Mouse (Mus musculus) erythroblast, embryonic 14.5 days (primary cell): ENCODE data around the gene Prdm11. TPM values are rescaled to one million over a fixed set of nuclear protein-coding genes. Genes with fewer than 3 reads are reported as not detected.

ENCODE experiments used
- H3K27me3 ChIP-seq: 2 replicates; pipeline ENCODE4 v1.6.1; 2012; ENCODE audit warnings: inconsistent platforms; ENCODE audit not compliant: control insufficient read depth
- H3K36me3 ChIP-seq: 2 replicates; pipeline ENCODE4 v1.6.1; 2012; ENCODE audit warnings: mild to moderate bottlenecking, inconsistent platforms; ENCODE audit not compliant: control insufficient read depth
- H3K4me1 ChIP-seq: 2 replicates; pipeline ENCODE4 v1.6.1; 2012; ENCODE audit warnings: inconsistent platforms; ENCODE audit not compliant: control insufficient read depth
- H3K4me3 ChIP-seq: replicated peaks from 2 replicates; pipeline ENCODE3; 2012; ENCODE audit warnings: moderate library complexity, mild to moderate bottlenecking, inconsistent platforms
- H3K9me3 ChIP-seq: 2 replicates; pipeline ENCODE4 v1.6.1; 2012; ENCODE audit warnings: low read length, inconsistent platforms, mixed read lengths; ENCODE audit not compliant: control insufficient read depth
- GATA1 ChIP-seq: IDR thresholded peaks from 2 replicates; pipeline ENCODE4 v1.6.1; 2012; ENCODE audit warnings: low read length, inconsistent platforms, mixed read lengths
- TAL1 ChIP-seq: IDR thresholded peaks from 3 replicates; pipeline ENCODE4 v1.6.1; 2012; ENCODE audit warnings: low read length, inconsistent platforms, mixed read lengths
- polyA plus RNA-seq: library from polyadenylated mRNA; stranded (reverse); fragments of >175 nt; gene quantifications from 2 replicates; pipeline ENCODE4 v1.2.3, GENCODE M21; 2012

Prdm11 gene
- polyA plus RNA-seq, 1 experiment: 0.58 TPM

DNA sequence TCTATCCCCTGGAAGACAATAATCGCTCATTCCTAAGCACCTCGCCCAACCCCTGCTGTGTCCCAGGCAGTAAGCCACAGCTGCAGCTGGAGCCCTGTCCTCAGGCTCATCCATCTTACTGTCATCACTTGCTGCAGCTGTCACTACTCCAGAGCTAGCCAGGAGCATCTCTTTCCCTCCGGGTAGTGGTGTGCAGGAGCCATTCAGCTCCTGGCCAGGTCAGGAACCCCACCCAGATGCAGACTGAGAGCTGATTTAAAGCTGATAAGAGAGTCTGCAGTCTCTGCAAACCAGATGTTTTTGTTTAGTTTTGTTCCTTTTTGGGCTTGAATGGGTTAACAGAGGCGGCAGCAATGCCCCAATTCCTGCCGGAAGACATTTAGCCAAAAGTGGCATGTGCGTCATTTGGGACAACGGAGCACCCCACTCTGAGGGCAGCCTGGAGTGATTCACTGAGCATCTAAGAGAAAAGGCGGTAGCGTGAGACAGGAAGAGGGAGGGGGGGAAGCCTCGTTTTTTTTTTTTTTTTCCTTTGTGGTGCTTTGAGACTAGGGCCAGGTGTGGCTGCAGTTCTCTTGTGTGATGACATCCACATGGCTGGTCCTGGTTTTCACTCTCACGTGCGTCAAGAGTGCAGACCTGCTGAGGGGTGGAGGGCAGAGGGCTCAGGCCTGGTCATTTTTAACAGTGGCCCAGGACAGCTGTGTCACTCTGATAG is 97.8 kb downstream of the Prdm11 start:
- no peaks in the 10 kb centered on the region for H3K36me3 ChIP-seq
- H3K27me3 ChIP-seq: peaks cover 7% of the 10 kb centered on the region
- no peaks in the 10 kb centered on the region; the same call in 1 of the 2 replicates for H3K4me1 ChIP-seq
- no peaks in the 10 kb centered on the region for H3K9me3 ChIP-seq
- no peak overlapping the region for H3K4me3 ChIP-seq
- TF ChIP-seq GATA1 (no peak), TAL1 (no peak)

DNA sequence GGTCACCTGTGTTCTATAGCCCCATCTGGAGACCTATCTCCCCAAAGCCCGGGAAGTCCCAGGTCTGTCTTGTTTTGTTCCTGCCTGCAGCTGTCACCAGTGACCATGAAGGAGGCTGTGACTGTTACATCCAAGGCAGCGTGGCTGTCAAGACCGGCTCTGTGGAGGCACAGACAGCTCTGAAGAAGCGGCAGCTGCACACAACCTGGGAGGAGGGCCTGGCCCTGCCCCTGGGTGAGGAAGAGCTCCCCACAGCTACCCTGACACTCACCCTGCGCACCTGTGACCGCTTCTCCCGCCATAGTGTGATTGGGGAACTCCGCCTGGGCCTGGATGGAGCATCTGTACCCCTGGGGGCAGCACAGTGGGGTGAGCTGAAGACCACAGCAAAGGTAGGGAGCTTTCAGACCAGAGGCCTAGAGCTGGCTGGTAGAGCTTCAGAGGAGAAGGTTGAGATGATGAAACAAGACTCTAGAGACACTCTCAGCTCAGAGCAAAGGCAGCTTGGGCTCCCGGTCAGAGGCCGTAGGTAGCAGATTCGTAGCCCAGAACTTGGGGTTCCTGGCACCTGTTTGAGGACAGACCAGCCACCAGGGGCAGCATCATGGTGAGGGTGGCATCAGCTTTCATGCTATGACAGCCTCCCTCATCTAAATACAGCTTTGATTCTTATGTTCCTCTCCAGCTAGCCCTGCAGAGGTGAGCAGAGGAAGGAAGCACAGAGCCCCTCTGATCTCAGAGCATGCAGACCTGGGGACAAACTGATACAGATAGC is 100.0 kb downstream of the Prdm11 start:
- TF ChIP-seq GATA1 (no peak), TAL1 (no peak)
- Histone ChIP-seq H3K27me3 (peaks cover 7% of the 10 kb centered on the region), H3K9me3 (no peaks in the 10 kb centered on the region), H3K4me1 (no peaks in the 10 kb centered on the region; the same call in 1 of the 2 replicates), H3K4me3 (no peak overlapping the region), H3K36me3 (no peaks in the 10 kb centered on the region)

DNA sequence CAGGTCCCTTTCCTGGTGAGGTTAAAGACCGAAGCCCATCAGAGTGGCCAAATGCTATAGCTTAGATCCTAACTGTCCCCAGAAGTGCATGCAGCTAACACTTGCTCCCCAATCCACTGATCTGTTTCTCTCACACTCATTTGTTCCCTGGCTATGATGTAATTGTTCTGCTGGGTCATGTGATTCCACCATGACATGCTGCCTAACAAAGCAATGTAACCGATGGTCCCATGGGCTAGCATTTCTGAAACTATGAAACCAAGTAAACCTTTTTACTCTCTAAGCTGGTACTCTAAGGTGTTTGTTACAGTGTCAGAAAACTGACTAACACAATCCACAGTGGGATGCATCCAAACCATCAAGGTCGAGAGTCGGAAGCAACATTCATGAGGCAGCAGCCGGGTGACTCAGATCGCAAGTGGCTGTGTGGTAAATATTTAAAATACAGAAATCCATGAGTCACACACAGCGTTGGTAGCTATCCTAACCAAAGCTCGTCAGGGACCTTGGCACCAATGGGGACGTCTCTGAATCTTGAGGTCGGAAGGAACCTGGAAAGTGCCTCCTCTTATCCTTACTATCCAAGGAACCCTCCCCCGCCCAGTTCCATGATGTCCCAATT is 100.7 kb downstream of the Prdm11 start:
- Histone ChIP-seq H3K9me3 (no peaks in the 10 kb centered on the region), H3K4me3 (no peak overlapping the region), H3K27me3 (peaks cover 7% of the 10 kb centered on the region), H3K4me1 (no peaks in the 10 kb centered on the region; the same call in 1 of the 2 replicates), H3K36me3 (no peaks in the 10 kb centered on the region)
- TF ChIP-seq TAL1 (no peak), GATA1 (no peak)

DNA sequence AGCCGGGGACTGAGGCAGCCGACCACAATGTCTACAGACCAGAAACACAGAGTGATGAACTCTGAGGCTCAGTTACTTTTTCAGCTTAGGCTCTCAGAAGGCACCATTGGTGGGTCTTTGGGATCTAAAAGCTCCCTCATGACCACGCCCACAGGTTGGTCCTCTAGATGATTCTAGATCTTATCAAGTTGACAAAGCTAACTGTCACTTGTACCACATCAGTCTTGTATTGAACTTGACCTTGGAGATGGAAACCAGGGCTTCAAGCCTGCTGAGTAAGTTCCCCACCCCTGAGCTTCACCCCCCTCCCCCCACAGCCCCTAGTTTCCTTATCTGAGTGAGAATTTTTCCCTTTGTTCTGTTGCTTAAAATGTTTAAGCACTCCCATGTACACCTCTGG is 101.6 kb downstream of the Prdm11 start:
- H3K9me3 ChIP-seq: no peaks in the 10 kb centered on the region
- TF ChIP-seq TAL1 (no peak), GATA1 (no peak)
- no peaks in the 10 kb centered on the region for H3K36me3 ChIP-seq
- peaks cover 7% of the 10 kb centered on the region for H3K27me3 ChIP-seq
- no peaks in the 10 kb centered on the region; the same call in 1 of the 2 replicates for H3K4me1 ChIP-seq
- H3K4me3 ChIP-seq: no peak overlapping the region

DNA sequence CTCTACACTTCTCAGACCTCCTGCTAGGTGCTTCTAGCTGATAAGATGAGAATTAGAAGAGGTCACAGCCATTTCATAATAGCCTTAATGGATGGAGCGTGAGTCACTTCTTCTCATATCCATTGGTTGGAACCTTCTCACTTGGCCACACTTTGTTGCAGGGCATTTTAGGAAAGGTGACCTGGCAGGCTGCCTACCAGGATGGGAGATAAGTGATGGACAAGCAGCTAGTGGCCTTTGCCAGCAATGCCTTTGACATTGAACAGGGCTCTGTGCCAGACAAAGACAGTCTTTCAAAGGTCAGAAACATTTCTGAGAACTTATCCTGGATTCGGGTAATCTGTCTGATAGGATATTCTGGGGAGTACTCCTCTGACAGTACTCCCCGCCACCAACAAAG is 102.6 kb downstream of the Prdm11 start:
- no peaks in the 10 kb centered on the region for H3K36me3 ChIP-seq
- no peak overlapping the region for H3K4me3 ChIP-seq
- no peaks in the 10 kb centered on the region; the same call in 1 of the 2 replicates for H3K4me1 ChIP-seq
- H3K27me3 ChIP-seq: peaks cover 7% of the 10 kb centered on the region
- no peaks in the 10 kb centered on the region for H3K9me3 ChIP-seq
- TF ChIP-seq GATA1: no peak
- no peak for TF ChIP-seq TAL1

DNA sequence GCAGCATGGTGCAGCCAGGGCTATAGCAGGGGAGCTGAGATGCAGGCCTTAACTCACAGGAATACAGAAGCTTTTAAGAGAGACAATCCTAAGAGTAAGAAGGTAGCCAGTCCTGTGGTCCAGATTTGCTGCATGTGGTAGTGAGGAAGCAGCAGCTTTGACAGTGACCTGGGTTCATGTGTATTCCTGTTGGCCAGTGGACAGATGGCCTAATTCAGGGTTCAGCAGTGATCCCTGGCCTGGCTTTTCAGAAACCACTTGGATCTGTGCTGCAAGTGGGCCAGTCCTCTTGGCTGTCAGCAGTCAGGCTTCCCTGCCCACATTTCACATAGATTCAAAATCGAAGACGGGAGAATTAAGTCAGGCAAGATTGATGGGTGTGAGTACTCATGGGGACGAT is 104.5 kb downstream of the Prdm11 start:
- H3K4me3 ChIP-seq: no peak overlapping the region
- no peaks in the 10 kb centered on the region for H3K27me3 ChIP-seq
- TF ChIP-seq TAL1 (no peak), GATA1 (no peak)
- no peaks in the 10 kb centered on the region for H3K9me3 ChIP-seq
- no peaks in the 10 kb centered on the region for H3K4me1 ChIP-seq
- H3K36me3 ChIP-seq: no peaks in the 10 kb centered on the region

DNA sequence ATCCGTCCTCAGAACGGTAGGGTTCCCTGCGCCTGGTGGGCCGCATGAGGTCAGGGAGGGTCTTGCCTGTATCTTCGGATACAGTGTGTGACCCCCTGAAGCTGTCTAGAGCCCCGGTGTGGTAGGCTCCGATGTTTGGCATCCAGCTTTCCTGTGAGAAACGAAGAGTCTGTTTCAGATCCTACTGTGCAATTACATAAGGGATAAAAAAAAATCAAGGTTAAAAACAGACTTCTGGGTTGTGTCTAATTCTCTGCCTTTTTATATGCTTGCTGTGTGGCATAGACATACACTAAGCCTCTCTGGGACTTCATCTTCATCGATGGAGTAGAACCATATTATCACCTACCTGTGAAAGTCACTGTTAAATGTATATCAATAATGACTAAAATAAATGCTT is 105.0 kb downstream of the Prdm11 start:
- no peaks in the 10 kb centered on the region for H3K36me3 ChIP-seq
- TF ChIP-seq TAL1 (no peak), GATA1 (no peak)
- H3K4me1 ChIP-seq: no peaks in the 10 kb centered on the region
- no peaks in the 10 kb centered on the region for H3K27me3 ChIP-seq
- no peaks in the 10 kb centered on the region for H3K9me3 ChIP-seq
- no peak overlapping the region for H3K4me3 ChIP-seq

DNA sequence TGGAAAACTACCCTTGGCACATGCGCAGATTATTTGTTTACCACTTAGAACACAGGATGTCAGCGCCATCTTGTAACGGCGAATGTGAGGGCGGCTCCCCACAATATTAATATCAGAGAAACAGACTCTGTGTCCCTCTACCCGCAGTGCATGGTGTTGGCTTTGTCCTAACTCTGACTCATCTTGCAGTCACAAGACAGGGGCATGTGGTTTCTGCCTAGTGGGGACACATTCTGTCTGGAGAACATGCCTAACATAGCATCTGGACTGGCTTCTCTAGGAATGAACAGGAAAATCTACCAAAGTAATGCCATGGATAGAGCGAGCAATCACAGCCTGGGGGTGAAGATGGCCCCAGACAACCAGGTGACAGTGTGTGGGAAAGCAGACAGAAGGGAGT is 107.1 kb downstream of the Prdm11 start:
- Histone ChIP-seq H3K27me3 (no peaks in the 10 kb centered on the region), H3K9me3 (no peaks in the 10 kb centered on the region), H3K4me1 (no peaks in the 10 kb centered on the region), H3K36me3 (no peaks in the 10 kb centered on the region), H3K4me3 (no peak overlapping the region)
- TF ChIP-seq TAL1 (no peak), GATA1 (no peak)

DNA sequence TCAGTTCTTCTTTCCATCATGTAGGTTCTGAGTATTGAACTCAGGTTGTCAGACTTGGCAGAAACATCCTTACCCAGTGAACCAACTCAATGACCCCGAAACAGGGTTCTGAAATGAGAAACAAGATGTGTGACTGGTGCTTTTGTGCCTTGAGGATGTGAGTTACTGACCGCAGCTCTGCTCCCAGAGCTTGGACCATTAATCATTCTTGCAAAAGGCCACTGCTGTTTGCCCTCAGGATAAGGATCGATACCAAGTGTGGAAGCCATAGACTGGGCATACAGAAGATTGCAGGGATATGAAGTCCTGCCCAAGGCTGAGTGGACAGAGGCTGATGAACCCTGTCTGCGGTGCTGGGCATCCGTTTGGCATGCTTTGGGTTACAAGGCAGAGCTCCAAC is 107.9 kb downstream of the Prdm11 start:
- Histone ChIP-seq H3K36me3 (no peaks in the 10 kb centered on the region), H3K27me3 (no peaks in the 10 kb centered on the region)

More for the DNA sequence above, 107.9 kb downstream of the Prdm11 start:
- H3K4me3 ChIP-seq: no peak overlapping the region
- no peaks in the 10 kb centered on the region for H3K9me3 ChIP-seq
- no peaks in the 10 kb centered on the region for H3K4me1 ChIP-seq
- TF ChIP-seq GATA1: no peak
- no peak for TF ChIP-seq TAL1
